Mouse (Mus musculus) thymus, postnatal 14 days (tissue): Measurements from ENCODE around the gene Qrich2.
"Not testable (repeated sequence)": the region's sequence is repeated elsewhere in the genome, so short reads cannot be mapped to it uniquely, and the experiment has no call there.

Source experiments
- DNase-seq: peaks from one replicate; pipeline ENCODE4 v3.0.0; 2021

Qrich2 gene

GRCm38 (mm10) chr11:116488693-116489375, 22.8 kb upstream of the Qrich2 start:
- peak; percentile 16 for DNase-seq

GRCm38 (mm10) chr11:116488207-116488606, 22.2 kb upstream of the Qrich2 start:
- DNase-seq: no peak

GRCm38 (mm10) chr11:116484261-116484660, 18.2 kb upstream of the Qrich2 start:
- DNase-seq: no peak

GRCm38 (mm10) chr11:116481776-116482175, 15.7 kb upstream of the Qrich2 start:
- no peak for DNase-seq

GRCm38 (mm10) chr11:116480975-116481374, 14.9 kb upstream of the Qrich2 start:
- no peak for DNase-seq

GRCm38 (mm10) chr11:116479832-116480231, 13.8 kb upstream of the Qrich2 start:
- DNase-seq: no peak

GRCm38 (mm10) chr11:116478978-116479377, 12.9 kb upstream of the Qrich2 start:
- DNase-seq: no peak

- DNase-seq: no peak
Measured at GRCm38 (mm10) chr11:116477160-116477759, 11.2 kb upstream of the Qrich2 start.

GRCm38 (mm10) chr11:116476696-116477095, 10.7 kb upstream of the Qrich2 start:
- no peak for DNase-seq

- DNase-seq: no peak
Measured at GRCm38 (mm10) chr11:116476041-116476440, 10.0 kb upstream of the Qrich2 start.

- no peak for DNase-seq
Measured at GRCm38 (mm10) chr11:116472275-116472674, 6.2 kb upstream of the Qrich2 start.

- no peak for DNase-seq
Measured at GRCm38 (mm10) chr11:116470896-116471295, 4.9 kb upstream of the Qrich2 start.

- DNase-seq: no peak
Measured at GRCm38 (mm10) chr11:116470249-116470648, 4.2 kb upstream of the Qrich2 start.

GRCm38 (mm10) chr11:116468338-116468737, 2.3 kb upstream of the Qrich2 start:
- DNase-seq: not testable (repeated sequence)

- peak; percentile 86 for DNase-seq
Measured at GRCm38 (mm10) chr11:116463833-116464232, 2.2 kb downstream of the Qrich2 start.

- DNase-seq: no peak
Measured at GRCm38 (mm10) chr11:116463338-116463737, 2.7 kb downstream of the Qrich2 start.

GRCm38 (mm10) chr11:116459786-116460185, 6.3 kb downstream of the Qrich2 start:
- no peak for DNase-seq

- DNase-seq: no peak
Measured at GRCm38 (mm10) chr11:116456234-116456633, 9.8 kb downstream of the Qrich2 start.

GRCm38 (mm10) chr11:116453889-116454288, 12.2 kb downstream of the Qrich2 start:
- peak; percentile 44 for DNase-seq

- DNase-seq: no peak
Measured at GRCm38 (mm10) chr11:116449341-116449740, 16.7 kb downstream of the Qrich2 start.

- no peak for DNase-seq
Measured at GRCm38 (mm10) chr11:116447822-116448221, 18.2 kb downstream of the Qrich2 start.

GRCm38 (mm10) chr11:116446308-116446887, 19.6 kb downstream of the Qrich2 start:
- DNase-seq: no peak

GRCm38 (mm10) chr11:116445596-116446307, 20.3 kb downstream of the Qrich2 start:
- DNase-seq: peak; percentile 95

GRCm38 (mm10) chr11:116443935-116444334, 22.1 kb downstream of the Qrich2 start:
- no peak for DNase-seq
